Mouse (Mus musculus): ENCODE data around the gene Pde4dip. TPM values are rescaled to one million over a fixed set of nuclear protein-coding genes. Genes with fewer than 3 reads are reported as not detected.

Gene Pde4dip
- polyA plus RNA-seq, 1 experiment from 2014 or later: 22.1 TPM

DNA sequence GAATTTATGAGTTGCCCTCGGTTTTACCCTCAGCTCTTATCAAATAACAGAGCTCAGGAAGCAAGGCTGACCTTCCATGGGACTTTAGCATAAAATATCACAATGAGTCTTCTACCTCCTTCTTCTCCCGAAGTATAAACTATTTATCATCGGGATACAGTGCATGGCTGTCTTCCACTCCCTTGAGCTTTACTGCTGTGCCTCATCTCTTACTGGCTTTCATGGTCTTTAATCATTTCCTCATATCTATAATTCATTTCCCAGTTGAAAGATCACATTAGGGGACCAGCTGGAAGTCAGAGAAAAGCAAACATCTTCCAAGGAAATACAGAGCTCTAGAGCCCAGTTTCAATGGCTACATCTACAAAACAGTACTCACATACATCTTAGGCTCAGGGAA is 239.5 kb downstream of the Pde4dip start:
- H3K36me3 ChIP-seq (ENCODE audit: control insufficient read depth, insufficient read depth, low read length): no peaks in the 10 kb centered on the region
- H3K27ac ChIP-seq (ENCODE audit: low read depth, low read length): no peak overlapping the region
- ATAC-seq (ENCODE audit: low FRiP score, low TSS enrichment): peak; percentile 68; the same call in 1 of the 2 replicates
- no peaks in the 10 kb centered on the region for H3K4me1 ChIP-seq (ENCODE audit: control insufficient read depth, insufficient read depth, low read length)
- H3K4me3 ChIP-seq (ENCODE audit: low read length): no peak overlapping the region
- no peaks in the 10 kb centered on the region for H3K9me3 ChIP-seq (ENCODE audit: control insufficient read depth, low read length)
- H3K9ac ChIP-seq (ENCODE audit: low read depth, low read length): no peak overlapping the region
- no peak overlapping the region for H3K4me2 ChIP-seq (replicated peaks; ENCODE audit: low read depth, low read length)
- H3K27me3 ChIP-seq (ENCODE audit: control insufficient read depth, insufficient read depth, low read length): no peaks in the 10 kb centered on the region
- WGBS: 26% methylated on average over 3 of the region's 3 CpGs

DNA sequence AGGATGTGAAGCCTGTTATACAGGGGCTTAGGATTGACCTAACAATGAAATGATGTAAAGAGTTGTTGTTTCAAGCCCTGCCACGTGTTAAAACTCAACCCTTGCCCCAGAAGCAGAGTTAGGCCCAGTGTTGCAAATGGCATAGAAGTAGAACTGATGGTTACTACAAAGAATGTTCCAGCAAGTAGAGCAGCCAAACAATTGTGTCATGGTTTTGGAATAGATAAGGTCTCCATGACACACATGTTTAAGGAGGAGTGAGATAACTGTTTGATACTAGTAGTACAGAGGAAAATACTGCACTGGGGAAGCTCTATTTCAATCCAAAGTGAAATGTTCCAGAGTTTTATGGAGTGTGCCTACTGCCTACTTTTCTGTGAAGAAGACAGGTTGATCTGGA is 240.0 kb downstream of the Pde4dip start:
- ATAC-seq (ENCODE audit: low FRiP score, low TSS enrichment): no peak
- no peaks in the 10 kb centered on the region for H3K27me3 ChIP-seq (ENCODE audit: control insufficient read depth, insufficient read depth, low read length)
- no peak overlapping the region for H3K27ac ChIP-seq (ENCODE audit: low read depth, low read length)
- WGBS: 19% methylated on average over 1 of the region's 1 CpGs
- no peaks in the 10 kb centered on the region for H3K9me3 ChIP-seq (ENCODE audit: control insufficient read depth, low read length)
- no peaks in the 10 kb centered on the region for H3K4me1 ChIP-seq (ENCODE audit: control insufficient read depth, insufficient read depth, low read length)
- H3K9ac ChIP-seq (ENCODE audit: low read depth, low read length): no peak overlapping the region
- no peak overlapping the region for H3K4me2 ChIP-seq (replicated peaks; ENCODE audit: low read depth, low read length)
- H3K36me3 ChIP-seq (ENCODE audit: control insufficient read depth, insufficient read depth, low read length): no peaks in the 10 kb centered on the region
- no peak overlapping the region for H3K4me3 ChIP-seq (ENCODE audit: low read length)

DNA sequence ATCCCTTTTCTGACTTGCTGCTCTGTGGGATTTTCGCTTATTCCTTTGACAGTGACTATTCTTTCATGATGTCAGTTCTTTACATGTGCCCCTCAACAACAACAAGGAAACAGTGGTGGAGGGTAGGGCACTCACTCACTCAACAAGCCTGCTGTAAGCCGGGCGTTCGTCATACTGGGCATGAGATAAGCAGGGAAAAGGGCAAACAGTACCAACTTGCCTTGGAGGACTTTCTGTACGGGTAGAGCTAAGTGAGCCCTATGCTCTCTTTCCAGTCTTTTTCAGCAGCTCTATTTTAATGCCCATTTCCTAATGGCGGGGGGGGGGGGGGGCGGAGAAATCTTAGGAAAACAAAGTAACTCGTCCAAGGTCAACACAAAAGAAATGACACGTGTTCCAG is 246.5 kb downstream of the Pde4dip start:
- Histone ChIP-seq H3K4me3 (ENCODE audit: low read length) (no peak overlapping the region), H3K27me3 (ENCODE audit: control insufficient read depth, insufficient read depth, low read length) (no peaks in the 10 kb centered on the region), H3K4me1 (ENCODE audit: control insufficient read depth, insufficient read depth, low read length) (no peaks in the 10 kb centered on the region), H3K27ac (ENCODE audit: low read depth, low read length) (no peak overlapping the region), H3K9me3 (ENCODE audit: control insufficient read depth, low read length) (no peaks in the 10 kb centered on the region), H3K36me3 (ENCODE audit: control insufficient read depth, insufficient read depth, low read length) (no peaks in the 10 kb centered on the region), H3K4me2 (replicated peaks; ENCODE audit: low read depth, low read length) (no peak overlapping the region), H3K9ac (ENCODE audit: low read depth, low read length) (no peak overlapping the region)
- 80% methylated on average over 9 of the region's 9 CpGs for WGBS
- no peak for ATAC-seq (ENCODE audit: low FRiP score, low TSS enrichment)

DNA sequence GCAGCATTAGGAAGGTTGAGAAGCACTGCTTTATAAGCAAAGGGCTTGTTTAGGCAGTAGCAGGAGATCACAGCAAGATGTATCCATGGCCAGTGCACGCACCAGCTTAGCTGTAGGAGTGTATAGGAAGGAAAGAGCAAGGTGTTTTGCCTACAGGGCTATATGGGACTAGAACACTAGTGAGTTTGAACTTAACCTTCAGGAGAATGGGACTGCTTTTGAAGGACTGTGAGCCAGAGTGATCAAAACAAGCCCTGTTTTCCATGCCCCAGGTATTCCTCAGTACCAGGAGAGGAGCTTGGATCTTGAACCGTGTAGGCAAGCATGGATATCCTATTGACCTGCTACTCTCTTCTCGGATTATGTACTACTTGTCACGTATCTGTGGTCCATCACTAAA is 247.1 kb downstream of the Pde4dip start:
- Histone ChIP-seq H3K36me3 (ENCODE audit: control insufficient read depth, insufficient read depth, low read length) (no peaks in the 10 kb centered on the region), H3K4me3 (ENCODE audit: low read length) (no peak overlapping the region), H3K4me2 (replicated peaks; ENCODE audit: low read depth, low read length) (no peak overlapping the region), H3K27me3 (ENCODE audit: control insufficient read depth, insufficient read depth, low read length) (no peaks in the 10 kb centered on the region), H3K4me1 (ENCODE audit: control insufficient read depth, insufficient read depth, low read length) (no peaks in the 10 kb centered on the region), H3K9me3 (ENCODE audit: control insufficient read depth, low read length) (no peaks in the 10 kb centered on the region), H3K9ac (ENCODE audit: low read depth, low read length) (no peak overlapping the region), H3K27ac (ENCODE audit: low read depth, low read length) (no peak overlapping the region)
- ATAC-seq (ENCODE audit: low FRiP score, low TSS enrichment): no peak
- WGBS: 88% methylated on average over 4 of the region's 4 CpGs

Small RNA genes lying within 50 kb of the gene (microRNA-seq; reads per million reads assigned to microRNA genes)
- gene Mir7225: not detected

Other genes starting within 250 kb of the Pde4dip start
- gene Prkab2, start 230.5 kb downstream of the Pde4dip start, polyA plus RNA-seq (2014; fragmentation: Nextera tagmentation; extraction: Ambion mirVana): 3.1 and 4.6 TPM in 2 replicates
- not detected in 2 replicates for gene Gm17651, start 214.0 kb downstream of the Pde4dip start, polyA plus RNA-seq (2014; fragmentation: Nextera tagmentation; extraction: Ambion mirVana)
- gene Sec22b, start 12.5 kb upstream of the Pde4dip start, polyA plus RNA-seq (2014; fragmentation: Nextera tagmentation; extraction: Ambion mirVana): 120 and 136 TPM in 2 replicates
- 34.4 and 42.7 TPM in 2 replicates for gene Notch2, start 124.8 kb upstream of the Pde4dip start, polyA plus RNA-seq (2014; fragmentation: Nextera tagmentation; extraction: Ambion mirVana)